Mouse (Mus musculus) midbrain, embryonic 13.5 days (tissue): ENCODE measurements around the gene Id3. TPM values are rescaled to one million over a fixed set of nuclear protein-coding genes. Genes with fewer than 3 reads are reported as not detected.
"Not testable (repeated sequence)": the region's sequence is repeated elsewhere in the genome, so short reads cannot be mapped to it uniquely, and the experiment has no call there.

ENCODE experiments used
- ATAC-seq: fragments of 200-750 bp; cut with Nextera tagmentation; 2 replicates; pipeline ENCODE4 v1.8.0; 2017; ENCODE audit warnings: mild to moderate bottlenecking, moderate TSS enrichment, moderate library complexity
- H3K27ac ChIP-seq: fragments of 300-500 bp; sonication (generic); 2 replicates; pipeline ENCODE4 v1.5.1; 2015; ENCODE audit warnings: inconsistent platforms, mild to moderate bottlenecking, moderate library complexity
- H3K27me3 ChIP-seq: fragments of 300-500 bp; sonication (generic); 2 replicates; pipeline ENCODE4 v1.6.1; 2015; ENCODE audit warnings: mild to moderate bottlenecking, inconsistent platforms
- H3K36me3 ChIP-seq: fragments of 300-500 bp; sonication (generic); 2 replicates; pipeline ENCODE4 v1.6.1; 2015; ENCODE audit warnings: mild to moderate bottlenecking, inconsistent platforms
- H3K4me1 ChIP-seq: fragments of 300-500 bp; sonication (generic); replicated peaks from 2 replicates; pipeline ENCODE4 v1.6.1; 2015; ENCODE audit warnings: inconsistent platforms
- H3K4me2 ChIP-seq: fragments of 300-500 bp; sonication (generic); replicated peaks from 2 replicates; pipeline ENCODE4 v1.6.1; 2015; ENCODE audit warnings: moderate library complexity, mild to moderate bottlenecking, inconsistent platforms
- H3K4me3 ChIP-seq: fragments of 300-500 bp; sonication (generic); replicated peaks from 2 replicates; pipeline ENCODE4 v1.5.1; 2015; ENCODE audit warnings: mild to moderate bottlenecking, inconsistent platforms
- H3K9ac ChIP-seq: fragments of 300-500 bp; sonication (generic); replicated peaks from 2 replicates; pipeline ENCODE4 v1.6.1; 2015; ENCODE audit warnings: mild to moderate bottlenecking, inconsistent platforms
- H3K9me3 ChIP-seq: fragments of 300-500 bp; sonication (generic); 2 replicates; pipeline ENCODE4 v1.6.1; 2016; ENCODE audit warnings: mild to moderate bottlenecking, inconsistent platforms
- WGBS: fragments of 180-500 bp; shearing (Covaris S2); methylation state at CpG from one replicate; pipeline ENCODE4 v1.1.7; 2015; 5-methylcytosine and 5-hydroxymethylcytosine counted together
- polyA plus RNA-seq: library from polyadenylated mRNA; unstranded; fragments of >200 nt; fragmentation: Nextera tagmentation; extraction: Ambion mirVana; gene quantifications from 2 replicates; pipeline ENCODE4 v1.2.1, GENCODE M21; 2015

The Id3 gene
- polyA plus RNA-seq, result 175 and 214 TPM in 2 replicates

DNA sequence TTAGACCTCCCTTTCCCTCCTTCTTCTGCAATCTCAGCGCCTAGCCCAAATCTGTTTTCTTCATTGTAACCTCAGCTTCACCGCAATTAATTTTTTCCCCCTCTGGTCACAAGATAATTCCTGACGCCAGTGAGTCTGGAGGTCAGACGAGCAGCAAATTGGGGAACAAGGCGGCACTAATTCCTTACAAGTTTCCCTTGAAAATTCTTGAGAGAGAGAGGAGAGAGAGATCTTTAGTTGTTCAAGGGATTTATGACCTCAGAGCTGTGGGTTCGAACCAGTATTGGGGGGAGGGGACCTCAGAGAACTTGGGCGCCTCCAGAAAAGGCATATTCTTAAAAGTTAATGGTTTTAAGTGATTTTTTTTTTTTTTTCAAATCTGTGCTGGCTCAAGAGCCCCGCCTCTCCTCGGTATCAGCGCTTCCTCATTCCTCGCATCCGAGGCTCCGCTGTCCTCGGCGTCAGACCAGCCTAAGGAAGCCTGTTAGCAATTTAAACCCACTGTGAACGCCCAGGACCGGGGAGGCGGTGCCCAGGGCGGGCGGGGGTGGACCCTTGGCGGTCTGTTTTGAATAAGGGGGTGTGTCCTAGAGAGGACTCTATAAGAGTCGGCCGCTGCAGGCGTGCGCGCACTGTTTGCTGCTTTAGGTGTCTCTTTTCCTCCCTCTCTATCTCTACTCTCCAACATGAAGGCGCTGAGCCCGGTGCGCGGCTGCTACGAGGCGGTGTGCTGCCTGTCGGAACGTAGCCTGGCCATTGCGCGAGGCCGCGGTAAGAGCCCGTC lies at the start of gene Id3:
Gene Id3, plus strand, starts transcription at position 305 of the 784 bp plus-strand sequence.
- Histone ChIP-seq H3K27me3 (peaks cover 15% of the 10 kb centered on the region), H3K9me3 (no peaks in the 10 kb centered on the region), H3K4me1 (peaks cover 93% of the 10 kb centered on the region), H3K4me3 (peak within 1 kb of the TSS; percentile 54), H3K9ac (peak within 1 kb of the TSS; percentile 72), H3K36me3 (no peaks in the 10 kb centered on the region), H3K27ac (peak within 1 kb of the TSS; percentile 82), H3K4me2 (peak within 1 kb of the TSS; percentile 76)
- peak; percentile 77 for ATAC-seq
- WGBS, result under 1% methylated on average over 39 of the region's 39 CpGs

DNA sequence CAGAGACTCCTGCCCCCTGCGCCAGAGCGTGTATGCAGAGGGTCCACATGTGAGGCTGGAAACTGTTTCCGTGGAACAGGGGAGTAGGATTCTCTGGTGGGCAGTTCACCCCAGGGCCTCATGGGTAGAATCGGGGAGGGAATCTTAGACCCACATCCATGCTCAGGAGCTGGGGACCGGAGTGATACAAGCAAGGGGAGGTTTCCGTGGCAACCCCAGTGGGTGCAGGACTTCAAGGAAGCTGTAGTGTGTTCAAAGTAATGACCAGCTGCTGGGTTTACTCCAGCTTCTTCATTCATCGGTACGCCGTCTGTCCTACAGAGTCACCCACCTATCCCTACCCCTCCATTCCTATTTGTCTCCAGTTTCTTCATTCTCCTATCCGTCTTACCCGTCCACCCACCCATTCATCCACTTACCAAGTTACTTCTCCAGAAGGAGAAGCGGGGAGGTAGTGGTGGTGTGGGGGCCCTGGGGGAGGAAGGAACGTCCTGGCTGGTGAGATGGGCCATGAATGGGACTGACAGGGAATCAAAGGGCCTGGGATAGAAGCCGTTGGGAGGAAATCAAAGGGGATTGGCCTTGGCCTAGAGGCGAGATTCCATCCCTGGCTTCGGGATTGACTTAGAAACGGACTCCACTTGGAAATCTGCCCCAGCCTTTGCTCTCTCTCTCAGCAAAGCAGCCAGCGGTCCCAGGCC lies 48.6 kb upstream of the Id3 start:
- 65% methylated on average over 18 of the region's 18 CpGs for WGBS

DNA sequence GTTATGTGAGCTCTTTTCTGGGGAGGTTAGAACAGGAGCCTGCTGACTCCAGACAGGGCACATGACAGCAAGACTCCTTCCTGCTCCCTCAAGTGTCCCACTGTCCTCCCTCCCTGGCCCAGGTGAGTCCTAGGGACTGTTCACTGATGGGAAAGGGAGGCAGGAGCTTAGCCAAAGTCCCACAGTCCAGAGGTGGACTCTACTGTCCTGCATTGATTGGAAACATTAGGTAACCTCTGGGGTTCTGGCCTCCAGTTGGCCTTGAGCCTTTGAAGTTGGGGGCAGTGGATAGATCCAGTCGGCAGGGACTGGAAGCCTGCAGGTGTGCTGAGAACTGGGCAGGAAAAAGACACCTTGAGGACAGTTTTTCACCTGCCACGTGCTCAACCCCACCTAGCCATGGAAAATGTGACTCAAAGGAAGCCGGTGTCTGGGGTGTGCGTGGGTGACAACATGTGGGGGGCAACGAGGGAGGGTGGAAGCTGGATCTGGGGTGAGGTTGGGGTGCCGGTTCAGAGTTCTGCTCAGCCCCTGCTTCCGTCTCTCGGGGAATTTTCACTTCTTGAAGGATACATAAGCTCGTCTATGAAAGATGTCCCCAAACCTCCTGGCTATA lies 47.7 kb upstream of the Id3 start:
- Histone ChIP-seq H3K27me3 (peaks cover 2% of the 10 kb centered on the region; the same call in 1 of the 2 replicates), H3K36me3 (no peaks in the 10 kb centered on the region), H3K9me3 (no peaks in the 10 kb centered on the region), H3K9ac (no peak overlapping the region), H3K27ac (no peak overlapping the region), H3K4me2 (no peak overlapping the region), H3K4me3 (no peak overlapping the region), H3K4me1 (peaks cover 8% of the 10 kb centered on the region)
- 86% methylated on average over 9 of the region's 9 CpGs for WGBS
- ATAC-seq, result no peak

More for the DNA sequence above, 48.6 kb upstream of the Id3 start:
- no peaks in the 10 kb centered on the region for H3K9me3 ChIP-seq
- peaks cover 8% of the 10 kb centered on the region for H3K4me1 ChIP-seq
- H3K9ac ChIP-seq, result no peak overlapping the region
- 0 out of 2 replicates have a peak overlapping the region, but pooled peaks have one; percentile 25 for H3K27ac ChIP-seq
- H3K36me3 ChIP-seq, result no peaks in the 10 kb centered on the region
- no peak overlapping the region for H3K4me2 ChIP-seq
- no peak for ATAC-seq
- no peak overlapping the region for H3K4me3 ChIP-seq
- H3K27me3 ChIP-seq, result no peaks in the 10 kb centered on the region

DNA sequence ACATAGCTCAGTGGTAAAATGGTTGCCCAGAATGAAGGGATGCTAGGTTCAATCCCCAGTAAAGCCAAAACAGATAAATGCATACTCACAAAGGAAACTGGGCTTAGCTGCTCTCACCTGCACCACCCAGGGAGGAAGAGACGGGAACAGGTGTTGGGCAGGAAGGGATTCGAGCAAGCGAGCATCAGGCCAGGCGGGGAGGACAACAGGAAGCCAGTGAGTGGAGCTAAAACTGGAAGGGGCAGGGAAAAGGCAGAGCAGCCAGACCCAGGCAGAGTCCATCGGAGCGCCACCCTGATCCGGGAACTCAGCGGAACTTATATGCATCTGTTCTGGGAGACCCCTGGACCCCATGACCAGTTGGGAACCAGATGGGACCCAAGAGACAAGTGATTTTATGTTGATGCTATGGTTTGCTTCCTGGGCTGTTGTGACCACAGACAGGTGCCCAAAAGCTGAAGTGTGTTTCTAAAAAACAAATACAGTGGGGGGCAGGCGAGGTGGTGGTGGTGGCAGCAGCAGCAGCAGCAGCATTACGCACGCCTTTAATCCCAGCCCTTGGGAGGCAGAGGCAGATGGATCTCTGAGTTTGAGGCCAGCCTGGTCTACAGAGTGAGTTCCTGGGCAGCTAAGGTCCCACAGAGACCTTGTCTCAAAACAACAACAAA lies 46.7 kb upstream of the Id3 start:
- no peak overlapping the region for H3K4me2 ChIP-seq
- H3K4me3 ChIP-seq, result no peak overlapping the region
- 73% methylated on average over 11 of the region's 11 CpGs for WGBS
- no peak overlapping the region for H3K27ac ChIP-seq
- H3K27me3 ChIP-seq, result peaks cover 5% of the 10 kb centered on the region; the same call in 1 of the 2 replicates
- ATAC-seq, result no peak
- H3K4me1 ChIP-seq, result peaks cover 8% of the 10 kb centered on the region
- H3K36me3 ChIP-seq, result no peaks in the 10 kb centered on the region
- H3K9me3 ChIP-seq, result no peaks in the 10 kb centered on the region
- H3K9ac ChIP-seq, result no peak overlapping the region

DNA sequence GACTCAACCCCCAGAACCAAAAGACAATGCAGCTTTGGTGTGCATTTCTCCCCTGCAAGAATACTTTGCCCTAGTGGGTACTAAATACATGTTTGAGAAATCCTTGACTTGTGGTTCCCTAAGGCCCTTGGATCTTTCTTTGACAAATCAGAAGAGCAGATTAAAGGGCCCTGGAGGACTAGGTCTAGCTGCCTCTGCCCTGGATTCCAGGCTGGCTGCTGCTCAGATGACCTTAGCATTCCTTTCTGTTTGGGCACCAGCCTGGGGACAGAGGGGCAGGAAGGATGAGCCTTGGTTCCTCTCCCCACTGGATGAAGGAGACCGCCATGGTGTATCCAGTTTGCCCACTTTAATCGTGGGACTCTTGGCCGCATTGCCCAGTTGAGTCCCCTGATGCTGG lies 44.9 kb upstream of the Id3 start:
- Histone ChIP-seq H3K4me1 (peaks cover 8% of the 10 kb centered on the region), H3K4me3 (no peak overlapping the region), H3K36me3 (no peaks in the 10 kb centered on the region), H3K27me3 (peaks cover 15% of the 10 kb centered on the region), H3K9ac (no peak overlapping the region), H3K9me3 (no peaks in the 10 kb centered on the region), H3K27ac (no peak overlapping the region), H3K4me2 (no peak overlapping the region)
- 97% methylated on average over 3 of the region's 3 CpGs for WGBS
- ATAC-seq, result no peak

DNA sequence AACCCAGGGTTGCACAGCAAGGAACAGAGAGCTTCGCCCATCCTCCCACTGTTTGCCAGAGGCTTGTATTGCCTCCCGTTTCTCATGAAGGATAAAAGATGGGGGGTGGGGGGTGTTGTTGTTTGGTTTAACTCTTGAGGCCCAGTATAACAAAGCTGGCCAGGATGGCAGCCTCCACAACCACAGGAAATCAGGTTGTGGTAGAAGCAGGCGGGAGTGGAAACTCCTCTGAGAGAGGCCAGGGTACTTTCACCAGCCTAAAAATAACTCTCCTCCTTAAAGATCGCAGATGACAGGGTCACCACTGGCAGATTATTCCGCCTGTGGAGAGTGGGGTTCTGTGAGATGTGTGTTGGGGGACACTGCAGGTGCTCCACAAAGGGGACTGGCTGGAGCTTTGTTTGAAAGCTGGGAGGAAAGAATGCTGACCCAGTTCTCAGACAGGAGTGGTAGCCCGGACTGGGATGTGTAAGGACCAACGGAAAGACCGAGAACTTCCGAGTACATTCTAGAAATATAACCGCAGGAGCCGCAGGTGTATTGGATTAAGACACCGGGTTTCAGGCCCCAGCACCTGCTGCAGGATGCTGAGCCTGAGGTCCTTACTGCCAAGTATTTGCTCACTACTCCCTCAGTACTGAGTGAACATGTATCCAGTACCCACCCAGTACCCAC lies 42.8 kb upstream of the Id3 start:
- Histone ChIP-seq H3K27ac (no peak overlapping the region), H3K4me2 (no peak overlapping the region), H3K27me3 (peaks cover 26% of the 10 kb centered on the region), H3K4me3 (no peak overlapping the region), H3K9me3 (no peaks in the 10 kb centered on the region), H3K4me1 (peaks cover 10% of the 10 kb centered on the region), H3K9ac (no peak overlapping the region), H3K36me3 (no peaks in the 10 kb centered on the region)
- WGBS, result 75% methylated on average over 12 of the region's 12 CpGs
- ATAC-seq, result no peak

DNA sequence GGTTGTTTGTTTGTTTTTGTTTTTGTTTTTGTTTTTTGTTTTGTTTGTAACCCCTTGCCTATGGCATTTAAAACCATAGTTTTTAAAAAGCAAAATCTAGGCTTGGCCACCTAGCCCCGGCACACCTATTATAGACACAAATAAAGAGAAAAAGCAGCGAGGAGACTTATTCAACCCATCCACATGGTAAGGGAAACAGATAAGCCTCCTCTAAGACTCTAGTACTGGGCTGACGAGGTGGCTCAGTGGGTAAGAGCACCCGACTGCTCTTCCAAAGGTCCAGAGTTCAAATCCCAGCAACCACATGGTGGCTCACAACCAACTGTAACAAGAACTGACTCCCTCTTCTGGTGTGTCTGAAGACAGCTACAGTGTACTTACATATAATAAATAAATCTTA lies 41.5 kb upstream of the Id3 start:
- H3K27me3 ChIP-seq, result peaks cover 31% of the 10 kb centered on the region
- H3K36me3 ChIP-seq, H3K9me3 ChIP-seq, H3K4me2 ChIP-seq, H3K4me1 ChIP-seq, H3K4me3 ChIP-seq, H3K27ac ChIP-seq, ATAC-seq, H3K9ac ChIP-seq: not testable (repeated sequence)
- WGBS, result 83% methylated on average over 4 of the region's 4 CpGs

DNA sequence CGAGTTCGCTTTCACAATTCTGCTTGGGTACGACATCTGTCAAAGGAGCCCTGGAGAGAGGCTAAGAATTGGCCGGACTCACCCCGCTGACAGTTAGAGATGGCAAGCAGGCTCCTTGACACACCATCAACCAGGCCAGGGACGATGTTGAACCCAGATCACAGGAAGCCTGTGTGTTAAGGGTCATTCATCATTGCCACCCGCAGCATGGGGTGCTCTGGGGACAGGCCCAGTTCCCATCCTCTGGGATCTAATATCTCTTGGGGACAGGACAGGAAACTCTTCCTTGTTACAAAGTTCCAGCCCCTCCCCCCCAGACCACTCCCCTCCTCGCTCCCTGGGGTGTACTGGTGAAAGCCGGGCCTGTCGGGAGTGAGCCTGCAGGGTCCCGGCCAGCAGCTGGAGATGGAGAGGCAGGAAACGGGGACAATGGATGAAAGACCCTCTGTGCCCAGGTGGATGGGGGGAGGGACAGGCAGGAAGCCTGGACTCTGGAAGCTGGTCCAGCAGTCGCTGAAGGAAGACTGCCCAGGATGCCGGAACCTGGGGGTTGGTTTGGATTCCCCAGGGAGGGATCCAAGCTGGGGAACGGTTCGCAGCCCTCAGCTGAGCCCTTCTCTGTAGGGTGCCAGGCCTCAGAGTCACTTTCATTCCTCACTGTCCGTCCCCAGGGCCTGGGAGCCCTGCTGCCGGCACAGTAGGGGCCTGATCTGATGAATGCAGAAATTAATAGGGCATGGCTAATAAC lies 38.5 kb upstream of the Id3 start:
- peaks cover 37% of the 10 kb centered on the region for H3K27me3 ChIP-seq
- H3K9ac ChIP-seq, result peak overlapping the region; percentile 39; the same call in 1 of the 2 replicates
- ATAC-seq, result 0 out of 2 replicates have a peak, but pooled peaks have one; percentile 48
- H3K4me2 ChIP-seq, result peak overlapping the region; percentile 25
- no peaks in the 10 kb centered on the region for H3K36me3 ChIP-seq
- no peak overlapping the region for H3K27ac ChIP-seq
- 6% methylated on average over 18 of the region's 18 CpGs for WGBS
- no peaks in the 10 kb centered on the region for H3K9me3 ChIP-seq
- H3K4me3 ChIP-seq, result no peak overlapping the region
- peaks cover 10% of the 10 kb centered on the region for H3K4me1 ChIP-seq

DNA sequence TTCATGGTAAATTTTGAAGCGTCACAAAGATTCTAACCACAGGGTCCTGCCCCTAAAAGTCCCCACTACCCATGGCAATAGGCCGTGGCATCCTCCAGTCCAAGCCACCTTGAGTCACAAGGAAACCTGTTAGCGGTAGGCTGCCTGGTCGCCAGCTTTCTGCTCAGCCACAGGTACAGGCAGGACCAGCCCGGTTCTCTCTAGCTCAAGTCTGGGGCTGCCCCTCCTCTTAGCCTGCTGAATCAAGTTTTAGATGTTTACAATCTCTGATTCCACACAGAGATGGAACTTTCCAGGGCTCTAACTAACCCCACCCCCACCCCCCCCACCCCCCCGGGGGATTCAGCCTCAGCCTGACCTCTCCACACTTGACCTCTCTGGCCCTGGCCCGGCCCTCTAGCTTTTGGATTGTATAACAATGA lies 36.4 kb upstream of the Id3 start:
- 48% methylated on average over 7 of the region's 7 CpGs for WGBS
- Histone ChIP-seq H3K4me2 (no peak overlapping the region), H3K9me3 (no peaks in the 10 kb centered on the region), H3K9ac (no peak overlapping the region), H3K36me3 (no peaks in the 10 kb centered on the region), H3K27ac (no peak overlapping the region), H3K27me3 (peaks cover 36% of the 10 kb centered on the region), H3K4me1 (peaks cover 10% of the 10 kb centered on the region), H3K4me3 (no peak overlapping the region)
- ATAC-seq, result no peak

DNA sequence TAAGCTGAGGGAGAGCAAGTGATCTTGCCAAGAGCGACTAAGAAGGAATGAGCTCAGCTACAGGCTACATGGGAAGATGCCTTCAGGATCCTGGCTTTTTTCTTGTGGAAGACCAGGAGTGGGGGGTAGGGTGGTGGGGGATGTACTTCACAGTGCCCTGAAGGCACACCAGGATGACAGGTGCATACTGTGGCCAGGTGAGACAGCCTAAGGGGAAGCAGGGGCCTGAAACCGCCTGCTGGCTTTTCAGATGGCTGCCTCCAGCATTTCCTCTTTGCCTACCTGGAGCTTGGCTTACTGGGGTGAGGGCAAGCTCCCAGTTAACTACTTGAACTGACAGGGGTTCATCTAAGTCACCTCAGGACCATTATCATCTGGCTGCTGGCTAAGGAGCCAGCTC lies 34.1 kb upstream of the Id3 start:
- Histone ChIP-seq H3K9ac (no peak overlapping the region), H3K27ac (no peak overlapping the region), H3K36me3 (no peaks in the 10 kb centered on the region), H3K4me1 (peaks cover 10% of the 10 kb centered on the region), H3K9me3 (no peaks in the 10 kb centered on the region), H3K27me3 (peaks cover 20% of the 10 kb centered on the region), H3K4me3 (no peak overlapping the region), H3K4me2 (no peak overlapping the region)
- 100% methylated on average over 2 of the region's 2 CpGs for WGBS
- no peak for ATAC-seq
